Mouse (Mus musculus) testis, adult 2 months (tissue): ENCODE results near the gene Rap1b.

Experiments used
- CTCF ChIP-seq: fragments of 200-500 bp; IDR thresholded peaks from 2 replicates; pipeline ENCODE4 v1.5.1; 2012; ENCODE audit warnings: low read depth, mild to moderate bottlenecking, inconsistent platforms, low read length, moderate library complexity; ENCODE audit not compliant: control insufficient read depth, insufficient read depth, insufficient replicate concordance
- POLR2A ChIP-seq: fragments of 200-500 bp; IDR thresholded peaks from 2 replicates; pipeline ENCODE4 v1.6.1; 2012; ENCODE audit warnings: low read depth, mild to moderate bottlenecking, inconsistent platforms, low read length, moderate library complexity; ENCODE audit not compliant: control insufficient read depth

GRCm38 (mm10) chr10:117844782-117845596 lies 846 bp downstream of the Rap1b start:
- TF ChIP-seq CTCF (no peak), POLR2A (no peak)
